Mouse (Mus musculus): ENCODE measurements around the gene Rdh11. TPM values are rescaled to one million over a fixed set of nuclear protein-coding genes. Genes with fewer than 3 reads are reported as not detected.

Rdh11 gene
- polyA plus RNA-seq, 1 experiment from 2014 or later: 23.2 TPM

- Histone ChIP-seq H3K9ac (no peak overlapping the region), H3K4me3 (no peak overlapping the region), H3K36me3 (peaks cover 19% of the 10 kb centered on the region), H3K27ac (no peak overlapping the region), H3K9me3 (no peaks in the 10 kb centered on the region), H3K4me1 (peaks cover 7% of the 10 kb centered on the region), H3K27me3 (no peaks in the 10 kb centered on the region), H3K4me2 (no peak overlapping the region)
- no peak for ATAC-seq (ENCODE audit: borderline replicate concordance, extremely low read depth, low FRiP score, low TSS enrichment)
- 75% methylated on average over 5 of the region's 5 CpGs for WGBS
These were observed 18.4 kb downstream of the Rdh11 start for GRCm38 (mm10) chr12:79173721-79174120.

GRCm38 (mm10) chr12:79172019-79172941 lies 19.8 kb downstream of the Rdh11 start, which contains the start of gene Vti1b:
TSS of gene Vti1b (minus strand) at chr12:79172667.
- peaks cover 7% of the 10 kb centered on the region for H3K4me1 ChIP-seq
- ATAC-seq (ENCODE audit: borderline replicate concordance, extremely low read depth, low FRiP score, low TSS enrichment): peak; percentile 99
- peak within 1 kb of the TSS; percentile 96 for H3K27ac ChIP-seq
- H3K27me3 ChIP-seq: no peaks in the 10 kb centered on the region
- H3K9ac ChIP-seq: peak within 1 kb of the TSS; percentile 83
- H3K4me3 ChIP-seq: peak within 1 kb of the TSS; percentile 99
- WGBS: under 1% methylated on average over 73 of the region's 73 CpGs
- peak within 1 kb of the TSS; percentile 80 for H3K4me2 ChIP-seq
- H3K36me3 ChIP-seq: peaks cover 14% of the 10 kb centered on the region
- H3K9me3 ChIP-seq: no peaks in the 10 kb centered on the region

GRCm38 (mm10) chr12:79171269-79171995 lies 20.7 kb downstream of the Rdh11 start:
- Histone ChIP-seq H3K4me2 (peak overlapping the region; percentile 80), H3K27ac (peak overlapping the region; percentile 96; the same call in 1 of the 2 replicates), H3K4me3 (peak overlapping the region; percentile 99), H3K4me1 (peaks cover 7% of the 10 kb centered on the region), H3K9ac (peak overlapping the region; percentile 83), H3K27me3 (no peaks in the 10 kb centered on the region), H3K36me3 (peaks cover 14% of the 10 kb centered on the region), H3K9me3 (no peaks in the 10 kb centered on the region)
- WGBS: 25% methylated on average over 12 of the region's 12 CpGs
- no peak for ATAC-seq (ENCODE audit: borderline replicate concordance, extremely low read depth, low FRiP score, low TSS enrichment)

- H3K4me1 ChIP-seq: peaks cover 7% of the 10 kb centered on the region
These were observed 21.7 kb downstream of the Rdh11 start for GRCm38 (mm10) chr12:79170421-79170820.

GRCm38 (mm10) chr12:79169173-79169572 lies 22.9 kb downstream of the Rdh11 start:
- H3K9me3 ChIP-seq: no peaks in the 10 kb centered on the region
- no peak for ATAC-seq (ENCODE audit: borderline replicate concordance, extremely low read depth, low FRiP score, low TSS enrichment)
- peaks cover 7% of the 10 kb centered on the region for H3K4me1 ChIP-seq
- H3K4me3 ChIP-seq: no peak overlapping the region
- no peak overlapping the region for H3K27ac ChIP-seq
- no peak overlapping the region for H3K9ac ChIP-seq
- H3K4me2 ChIP-seq: no peak overlapping the region
- peaks cover 14% of the 10 kb centered on the region for H3K36me3 ChIP-seq
- no peaks in the 10 kb centered on the region for H3K27me3 ChIP-seq

More at GRCm38 (mm10) chr12:79170421-79170820, 21.7 kb downstream of the Rdh11 start:
- no peaks in the 10 kb centered on the region for H3K27me3 ChIP-seq
- no peak for ATAC-seq (ENCODE audit: borderline replicate concordance, extremely low read depth, low FRiP score, low TSS enrichment)
- no peak overlapping the region for H3K9ac ChIP-seq
- WGBS: 77% methylated on average over 3 of the region's 3 CpGs
- H3K27ac ChIP-seq: no peak overlapping the region
- no peak overlapping the region for H3K4me3 ChIP-seq
- H3K36me3 ChIP-seq: peaks cover 11% of the 10 kb centered on the region
- no peaks in the 10 kb centered on the region for H3K9me3 ChIP-seq
- no peak overlapping the region for H3K4me2 ChIP-seq

GRCm38 (mm10) chr12:79162876-79163275 lies 29.2 kb downstream of the Rdh11 start:
- H3K27ac ChIP-seq: no peak overlapping the region
- no peaks in the 10 kb centered on the region for H3K4me1 ChIP-seq
- no peak for ATAC-seq (ENCODE audit: borderline replicate concordance, extremely low read depth, low FRiP score, low TSS enrichment)
- H3K4me3 ChIP-seq: no peak overlapping the region
- H3K9me3 ChIP-seq: no peaks in the 10 kb centered on the region
- WGBS: 93% methylated on average over 3 of the region's 3 CpGs
- no peak overlapping the region for H3K4me2 ChIP-seq
- no peak overlapping the region for H3K9ac ChIP-seq
- H3K27me3 ChIP-seq: no peaks in the 10 kb centered on the region
- H3K36me3 ChIP-seq: peaks cover 67% of the 10 kb centered on the region

GRCm38 (mm10) chr12:79149653-79150052 lies 42.4 kb downstream of the Rdh11 start:
- Histone ChIP-seq H3K36me3 (peaks cover 3% of the 10 kb centered on the region), H3K4me3 (no peak overlapping the region), H3K4me1 (no peaks in the 10 kb centered on the region), H3K9me3 (no peaks in the 10 kb centered on the region), H3K9ac (no peak overlapping the region), H3K27me3 (no peaks in the 10 kb centered on the region), H3K27ac (no peak overlapping the region), H3K4me2 (no peak overlapping the region)
- 94% methylated on average over 6 of the region's 6 CpGs for WGBS
- ATAC-seq (ENCODE audit: borderline replicate concordance, extremely low read depth, low FRiP score, low TSS enrichment): no peak

GRCm38 (mm10) chr12:79141384-79141783 lies 50.7 kb downstream of the Rdh11 start:
- Histone ChIP-seq H3K36me3 (no peaks in the 10 kb centered on the region), H3K27ac (no peak overlapping the region), H3K4me2 (no peak overlapping the region), H3K9me3 (no peaks in the 10 kb centered on the region), H3K4me1 (no peaks in the 10 kb centered on the region), H3K9ac (no peak overlapping the region), H3K4me3 (no peak overlapping the region), H3K27me3 (no peaks in the 10 kb centered on the region)
- ATAC-seq (ENCODE audit: borderline replicate concordance, extremely low read depth, low FRiP score, low TSS enrichment): no peak

- H3K27ac ChIP-seq: no peak overlapping the region
- 84% methylated on average over 2 of the region's 2 CpGs for WGBS
- no peak overlapping the region for H3K9ac ChIP-seq
- H3K9me3 ChIP-seq: no peaks in the 10 kb centered on the region
- no peak overlapping the region for H3K4me3 ChIP-seq
- H3K4me1 ChIP-seq: no peaks in the 10 kb centered on the region
- ATAC-seq (ENCODE audit: borderline replicate concordance, extremely low read depth, low FRiP score, low TSS enrichment): no peak
- no peak overlapping the region for H3K4me2 ChIP-seq
- H3K27me3 ChIP-seq: no peaks in the 10 kb centered on the region
- H3K36me3 ChIP-seq: no peaks in the 10 kb centered on the region
These were observed 51.3 kb downstream of the Rdh11 start for GRCm38 (mm10) chr12:79140811-79141210.

GRCm38 (mm10) chr12:79139417-79139816 lies 52.7 kb downstream of the Rdh11 start:
- Histone ChIP-seq H3K36me3 (no peaks in the 10 kb centered on the region), H3K4me1 (no peaks in the 10 kb centered on the region), H3K9ac (no peak overlapping the region), H3K9me3 (no peaks in the 10 kb centered on the region), H3K27me3 (no peaks in the 10 kb centered on the region), H3K4me3 (no peak overlapping the region), H3K27ac (no peak overlapping the region), H3K4me2 (no peak overlapping the region)
- 28% methylated on average over 1 of the region's 1 CpGs for WGBS
- ATAC-seq (ENCODE audit: borderline replicate concordance, extremely low read depth, low FRiP score, low TSS enrichment): no peak

GRCm38 (mm10) chr12:79138999-79139398 lies 53.1 kb downstream of the Rdh11 start:
- Histone ChIP-seq H3K36me3 (no peaks in the 10 kb centered on the region), H3K4me3 (no peak overlapping the region), H3K9me3 (no peaks in the 10 kb centered on the region), H3K27ac (no peak overlapping the region), H3K9ac (no peak overlapping the region), H3K4me2 (no peak overlapping the region), H3K4me1 (no peaks in the 10 kb centered on the region), H3K27me3 (no peaks in the 10 kb centered on the region)
- ATAC-seq (ENCODE audit: borderline replicate concordance, extremely low read depth, low FRiP score, low TSS enrichment): no peak

GRCm38 (mm10) chr12:79136949-79137348 lies 55.1 kb downstream of the Rdh11 start:
- Histone ChIP-seq H3K27ac (no peak overlapping the region), H3K4me3 (no peak overlapping the region), H3K9me3 (no peaks in the 10 kb centered on the region), H3K36me3 (no peaks in the 10 kb centered on the region), H3K4me2 (no peak overlapping the region), H3K4me1 (no peaks in the 10 kb centered on the region), H3K9ac (no peak overlapping the region), H3K27me3 (peaks cover 16% of the 10 kb centered on the region)
- WGBS: 73% methylated on average over 7 of the region's 7 CpGs
- no peak for ATAC-seq (ENCODE audit: borderline replicate concordance, extremely low read depth, low FRiP score, low TSS enrichment)

Measured in lung, embryonic 15.5 days (tissue).